Mouse (Mus musculus) layer of hippocampus, postnatal 36 days (tissue): ENCODE results near the gene Gm2832. TPM values are rescaled to one million over a fixed set of nuclear protein-coding genes. Genes with fewer than 3 reads are reported as not detected.
"Not testable (repeated sequence)": the region's sequence is repeated elsewhere in the genome, so short reads cannot be mapped to it uniquely, and the experiment has no call there.

Experiments used
- DNase-seq, 2 experiments: peaks; one replicate each; pipeline ENCODE4 v3.0.0; 2022
- total RNA-seq, 2 experiments: library from RNA; stranded (reverse); gene quantifications; 2 replicates each; pipeline ENCODE4 v1.2.3; 2021

The Gm2832 gene
- total RNA-seq = not detected

- DNase-seq = not testable (repeated sequence)
Measured at GRCm38 (mm10) chr14:41278505-41278904, at the start of gene Gm2832. Gene Gm2832, plus strand, starts transcription at chr14:41278805.

- DNase-seq = peak; percentile 25 to 32
Measured at GRCm38 (mm10) chr14:41263296-41263695, 15.3 kb upstream of the Gm2832 start.

DNA sequence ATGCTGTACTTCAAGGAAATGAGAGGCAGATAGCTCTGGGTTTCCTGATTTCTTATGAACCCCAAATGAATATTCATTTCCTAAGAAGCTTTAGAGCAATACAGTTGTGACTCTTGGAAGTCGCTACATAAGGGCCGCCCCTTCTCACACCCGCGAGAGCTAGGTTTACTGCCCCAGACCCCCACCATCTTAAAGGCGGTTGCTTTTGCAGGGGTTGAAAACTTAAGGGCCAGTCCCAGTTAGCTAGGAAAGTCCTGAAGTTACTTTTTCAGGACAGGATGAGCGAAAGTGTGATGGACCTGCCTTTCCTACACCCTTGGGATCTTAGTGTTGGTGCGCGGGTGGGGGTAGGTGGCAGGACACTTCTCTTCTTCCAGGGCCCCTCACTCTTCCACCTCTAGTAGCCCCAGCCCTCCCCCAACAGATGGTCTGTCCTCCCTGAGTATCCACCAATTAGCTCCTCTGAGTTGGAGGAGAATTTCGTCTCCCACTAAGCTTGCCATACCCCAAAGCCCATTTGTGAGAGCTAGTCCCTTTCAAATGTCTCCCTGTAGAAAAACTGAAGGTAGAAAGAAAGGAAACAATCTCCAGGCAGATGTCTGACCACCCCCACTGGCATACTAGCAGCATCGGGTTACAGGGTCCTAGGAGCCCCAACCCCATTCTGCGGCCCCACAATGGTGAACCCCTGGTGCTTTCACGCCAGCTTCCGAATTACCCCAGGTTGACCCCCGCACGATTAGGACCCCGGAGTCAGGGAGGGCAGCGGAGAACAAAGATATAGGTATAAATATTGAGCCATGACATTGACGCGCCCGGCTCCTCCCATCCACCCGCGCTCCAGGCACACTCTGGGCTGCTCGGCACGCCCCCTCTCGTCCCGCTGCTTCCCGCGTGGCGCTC, 14.5 kb upstream of the Gm2832 start:
- DNase-seq = peak; percentile 37 to 46

- DNase-seq = peak; percentile 36 to 38
Measured at GRCm38 (mm10) chr14:41264756-41265566, 13.6 kb upstream of the Gm2832 start.

DNA sequence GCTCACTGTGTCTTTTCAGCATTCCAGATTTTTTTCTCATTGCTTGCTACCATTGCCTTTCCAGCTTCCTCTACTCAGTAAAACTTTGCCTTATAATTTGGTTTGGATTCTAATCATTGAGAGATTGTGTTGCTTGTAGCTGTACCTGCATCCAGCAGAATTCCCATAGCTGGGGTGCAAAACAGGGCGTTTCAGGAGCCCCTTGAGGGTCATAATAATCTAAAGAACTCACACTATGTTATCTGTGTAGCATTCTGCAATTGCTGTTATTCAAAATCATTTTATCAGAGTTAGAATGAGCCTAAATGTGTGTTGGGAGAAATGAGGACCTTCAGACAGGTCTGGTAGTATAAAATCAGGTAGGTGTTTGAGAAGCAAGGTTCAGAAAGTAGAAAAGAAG, 7.4 kb downstream of the Gm2832 start:
- not testable (repeated sequence) for DNase-seq

Other genes with a start within 250 kb of the Gm2832 start
- gene Dydc2, start 209.6 kb upstream of the Gm2832 start, total RNA-seq = 1 to 10 TPM in 1 of 2 experiments, under 1 TPM in 1; 0.81 to 1.5 TPM
- gene Dydc1, start 205.9 kb upstream of the Gm2832 start, total RNA-seq = not detected
- not detected for gene Mat1a, start 173.8 kb upstream of the Gm2832 start, total RNA-seq
- not detected for gene Sftpa1, start 147.0 kb upstream of the Gm2832 start, total RNA-seq
- not detected for gene Mbl1, start 127.3 kb upstream of the Gm2832 start, total RNA-seq
- not detected for gene Sftpd, start 93.7 kb upstream of the Gm2832 start, total RNA-seq
- gene Gm5798, start 69.8 kb downstream of the Gm2832 start, total RNA-seq = not detected
- not detected for gene Gm7945, start 107.6 kb downstream of the Gm2832 start, total RNA-seq
- gene Gm6482, start 129.5 kb downstream of the Gm2832 start, total RNA-seq = not detected
- not detected for gene Gm7954, start 174.7 kb downstream of the Gm2832 start, total RNA-seq
- gene Gm3486, start 210.7 kb downstream of the Gm2832 start, total RNA-seq = not detected